24 mouse cellular contexts compared by ENCODE assay signal in genomic region chr9:96163443-96163842, GRCm38 (mm10).
"Had no signal": no experiment of that assay in that cellular context is flagged by ENCODE, and none has a peak within 500 bp of the region (broad histone marks: within the 10 kb centered on the region; RNA-seq: fewer than 3 reads in every experiment).

No protein-coding gene starts in this region.

- H3K27ac ChIP-seq: heart, adult 2 months; hindbrain, embryonic 10.5 days; hindbrain, embryonic 13.5 days; hindbrain, embryonic 15.5 days; hindbrain, postnatal 0 days; layer of hippocampus, adult 2 months; limb, embryonic 10.5 days; limb, embryonic 12.5 days; liver, embryonic 13.5 days; liver, embryonic 15.5 days had no signal

- H3K4me2 ChIP-seq: heart, embryonic 11.5 days; hindbrain, embryonic 13.5 days; hindbrain, embryonic 15.5 days; limb, embryonic 12.5 days; liver, embryonic 11.5 days; liver, embryonic 13.5 days; liver, embryonic 15.5 days had no signal

- ATAC-seq: hindbrain, postnatal 0 days; intestine, postnatal 0 days; liver, postnatal 0 days had no signal

- H3K4me3 ChIP-seq: heart, adult 2 months; hindbrain, embryonic 10.5 days; hindbrain, embryonic 13.5 days; hindbrain, embryonic 15.5 days; layer of hippocampus, adult 2 months; limb, embryonic 10.5 days; limb, embryonic 12.5 days; liver, embryonic 13.5 days; liver, embryonic 15.5 days had no signal

- H3K9me3 ChIP-seq: hindbrain, embryonic 10.5 days; hindbrain, embryonic 13.5 days; hindbrain, embryonic 15.5 days; limb, embryonic 10.5 days; limb, embryonic 12.5 days; liver, embryonic 13.5 days; liver, embryonic 15.5 days had no signal

- DNase-seq: gastrocnemius, postnatal 14 days; gastrocnemius, postnatal 36 days; heart, adult 11 months; heart, adult 2 months; heart, postnatal 10 days; heart, postnatal 4 days; kidney, adult 18-20 months; kidney, postnatal 10 days; kidney, postnatal 4 days; layer of hippocampus, postnatal 36 days; liver; liver, embryonic 13.5 days; liver, postnatal 0 days had no signal

- H3K4me1 ChIP-seq: hindbrain, embryonic 10.5 days; hindbrain, embryonic 13.5 days; hindbrain, embryonic 15.5 days; limb, embryonic 10.5 days; limb, embryonic 12.5 days; liver, embryonic 13.5 days; liver, embryonic 15.5 days had no signal

- H3K36me3 ChIP-seq: hindbrain, embryonic 10.5 days; hindbrain, embryonic 13.5 days; hindbrain, embryonic 15.5 days; liver, embryonic 13.5 days; liver, embryonic 15.5 days had no signal

- H3K9ac ChIP-seq: hindbrain, embryonic 13.5 days; hindbrain, embryonic 15.5 days; limb, embryonic 12.5 days; liver, embryonic 13.5 days; liver, embryonic 15.5 days; liver, postnatal 0 days had no signal

- H3K27me3 ChIP-seq: hindbrain, embryonic 13.5 days; hindbrain, embryonic 15.5 days; limb, embryonic 12.5 days; liver, embryonic 13.5 days; liver, embryonic 15.5 days had no signal
